Mouse (Mus musculus) E14TG2a.4 (cell line): Measurements from ENCODE around the gene Kansl1l.
"Not testable (repeated sequence)": the region's sequence is repeated elsewhere in the genome, so short reads cannot be mapped to it uniquely, and the experiment has no call there.

Source experiments
- H3K27me3 ChIP-seq: 2 replicates; pipeline ENCODE4 v1.6.1; 2014; ENCODE audit warnings: low read length, control low read depth; ENCODE audit not compliant: insufficient read depth
- H3K36me3 ChIP-seq: 2 replicates; pipeline ENCODE4 v1.6.1; 2014; ENCODE audit warnings: low read length, control low read depth; ENCODE audit not compliant: insufficient read depth
- H3K4me1 ChIP-seq: replicated peaks from 2 replicates; pipeline ENCODE4 v1.6.1; 2014; ENCODE audit warnings: low read depth, low read length, control low read depth
- H3K4me3 ChIP-seq: replicated peaks from 2 replicates; pipeline ENCODE4 v1.5.1; 2014; ENCODE audit warnings: mild to moderate bottlenecking, low read length
- H3K9me3 ChIP-seq: 2 replicates; pipeline ENCODE4 v1.6.1; 2014; ENCODE audit warnings: low read length, control low read depth
- CTCF ChIP-seq: conservative IDR thresholded peaks from 2 replicates; pipeline ENCODE4 v1.5.1; 2014; ENCODE audit warnings: low read length
- NANOG ChIP-seq: IDR thresholded peaks from 2 replicates; pipeline ENCODE4 v1.6.1; 2014; ENCODE audit warnings: borderline replicate concordance, low read length, mixed read lengths
- POU5F1 ChIP-seq: IDR thresholded peaks from 2 replicates; pipeline ENCODE4 v1.6.1; 2014; ENCODE audit warnings: low read length, borderline replicate concordance

Gene Kansl1l

GRCm38 (mm10) chr1:66712859-66713258 is 104.5 kb downstream of the Kansl1l start:
- TF ChIP-seq POU5F1 (no peak), NANOG (no peak), CTCF (no peak)
- Histone ChIP-seq H3K27me3 (no peaks in the 10 kb centered on the region), H3K36me3 (peaks cover 86% of the 10 kb centered on the region), H3K4me1 (peaks cover 3% of the 10 kb centered on the region; the same call in 1 of the 2 replicates), H3K4me3 (no peak overlapping the region), H3K9me3 (no peaks in the 10 kb centered on the region)

DNA sequence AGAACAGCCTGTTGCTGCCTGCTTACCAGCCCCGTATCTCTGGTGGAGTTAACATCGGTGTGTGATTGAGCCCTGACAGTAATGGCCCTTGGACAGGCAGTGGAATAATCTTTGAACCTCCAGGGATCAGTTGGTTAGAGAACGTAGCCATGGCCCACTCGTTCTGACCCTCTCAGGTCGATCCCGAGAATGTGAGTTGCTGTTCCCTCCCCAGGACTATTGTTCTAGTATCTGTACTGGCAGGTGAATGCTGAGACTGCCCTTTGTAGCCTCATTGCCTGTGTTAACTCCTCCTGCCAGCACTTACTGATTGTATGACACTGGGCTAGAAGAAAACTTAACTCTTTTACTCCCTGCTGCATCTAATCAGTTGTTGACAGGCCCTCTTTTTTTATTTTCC is 112.8 kb downstream of the Kansl1l start:
- H3K4me1 ChIP-seq = peaks cover 47% of the 10 kb centered on the region
- H3K36me3 ChIP-seq = peaks cover 58% of the 10 kb centered on the region
- no peaks in the 10 kb centered on the region for H3K27me3 ChIP-seq
- no peak overlapping the region for H3K4me3 ChIP-seq
- peaks cover 2% of the 10 kb centered on the region for H3K9me3 ChIP-seq
- TF ChIP-seq CTCF (no peak), POU5F1 (no peak), NANOG (no peak)

DNA sequence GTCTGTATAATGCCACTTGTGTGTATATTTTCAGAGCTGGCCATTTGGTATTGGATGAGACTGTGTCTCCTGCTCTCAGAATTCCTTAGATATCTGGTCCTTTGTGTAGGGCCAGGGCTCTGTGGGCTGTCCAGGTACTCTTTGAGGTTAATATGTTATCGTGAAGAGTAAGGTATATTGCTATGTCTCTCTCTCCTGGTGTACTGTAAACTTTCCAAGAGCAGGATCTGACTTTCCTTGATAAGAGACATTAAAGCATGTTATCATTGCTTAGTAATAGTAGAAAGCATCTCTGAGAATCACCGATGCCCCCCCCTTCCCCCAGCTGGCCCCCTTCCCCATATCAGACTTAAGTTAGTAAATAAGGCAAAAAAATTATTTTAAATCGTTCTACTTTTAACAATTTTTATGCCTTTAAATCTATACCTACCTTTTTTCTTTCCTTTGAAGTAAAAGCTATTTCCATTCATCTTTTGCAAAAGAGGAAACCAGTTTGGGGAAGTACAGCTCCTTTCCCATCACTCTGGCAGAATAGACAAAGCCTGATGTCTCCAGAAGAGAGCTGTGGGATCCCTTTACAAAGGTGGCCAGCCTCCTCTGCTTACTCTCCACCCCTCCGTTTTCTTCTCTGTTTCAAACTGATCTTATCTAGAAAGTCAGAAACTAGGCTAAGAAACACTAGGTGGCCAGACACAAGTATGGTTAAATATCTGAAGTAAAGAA is 114.6 kb downstream of the Kansl1l start:
- H3K36me3 ChIP-seq = peaks cover 42% of the 10 kb centered on the region
- TF ChIP-seq POU5F1 (no peak), NANOG (no peak), CTCF (no peak)
- H3K4me3 ChIP-seq = peak overlapping the region; percentile 93
- H3K4me1 ChIP-seq = peaks cover 44% of the 10 kb centered on the region
- peaks cover 18% of the 10 kb centered on the region for H3K9me3 ChIP-seq
- H3K27me3 ChIP-seq = no peaks in the 10 kb centered on the region

DNA sequence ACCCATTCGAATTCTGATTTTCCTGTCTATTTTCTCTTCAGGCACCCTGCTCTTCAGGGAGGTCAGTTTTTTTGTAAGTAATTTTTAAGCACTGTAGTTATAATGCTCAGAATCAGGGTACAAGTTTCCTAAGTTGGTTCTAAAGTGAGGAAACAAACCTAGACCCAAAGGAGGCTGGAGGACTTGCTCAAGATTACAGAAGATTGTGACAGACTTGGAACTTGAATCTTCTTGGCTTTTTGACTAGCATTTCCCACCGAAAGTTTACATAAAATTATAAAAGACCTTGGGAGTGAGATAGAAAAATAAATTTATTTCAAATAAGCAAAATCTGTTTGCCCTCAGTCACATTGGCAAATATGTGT is 115.8 kb downstream of the Kansl1l start:
- H3K4me1 ChIP-seq = peaks cover 40% of the 10 kb centered on the region
- peaks cover 30% of the 10 kb centered on the region for H3K36me3 ChIP-seq
- H3K9me3 ChIP-seq = peaks cover 18% of the 10 kb centered on the region
- H3K27me3 ChIP-seq = no peaks in the 10 kb centered on the region
- peak overlapping the region; percentile 93 for H3K4me3 ChIP-seq
- TF ChIP-seq NANOG (no peak), POU5F1 (no peak), CTCF (no peak)

- peaks cover 36% of the 10 kb centered on the region for H3K4me1 ChIP-seq
- no peak for TF ChIP-seq CTCF
- peak within 1 kb of the TSS; percentile 93 for H3K4me3 ChIP-seq
- H3K9me3 ChIP-seq = peaks cover 18% of the 10 kb centered on the region
- no peaks in the 10 kb centered on the region for H3K27me3 ChIP-seq
- H3K36me3 ChIP-seq = peaks cover 24% of the 10 kb centered on the region
Observed at GRCm38 (mm10) chr1:66700693-66701575, 116.4 kb downstream of the Kansl1l start, which contains the start of gene Rpe. TSS of gene Rpe (plus strand) at chr1:66700831.

DNA sequence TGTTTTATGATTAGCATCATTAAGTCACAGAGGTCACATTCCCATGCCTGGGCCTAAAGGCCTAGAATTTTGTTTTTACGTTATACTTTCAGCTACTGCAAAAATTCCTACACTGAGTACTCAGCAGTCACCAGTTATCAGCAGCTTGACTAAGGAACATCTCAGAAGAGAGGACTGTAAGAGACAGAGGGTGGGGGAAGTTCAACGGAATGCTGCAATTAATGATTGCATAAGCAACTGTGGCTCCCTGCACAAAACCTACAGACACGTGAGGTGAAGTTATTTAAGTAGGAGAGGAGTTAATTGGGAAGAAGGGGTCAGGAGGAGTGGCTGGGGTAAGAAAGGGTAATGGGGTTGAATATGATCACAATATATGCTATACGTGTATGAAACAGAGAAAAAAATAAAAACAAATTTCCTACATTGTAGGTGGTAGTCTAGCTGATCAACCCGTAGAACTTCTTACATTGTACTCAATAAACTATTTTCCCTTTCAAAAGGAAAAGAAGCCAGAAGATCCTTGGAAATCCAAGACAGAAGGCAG is 117.1 kb downstream of the Kansl1l start:
- TF ChIP-seq POU5F1 (no peak), NANOG (peak; percentile 73; the same call in 1 of the 2 replicates)
- peaks cover 33% of the 10 kb centered on the region for H3K4me1 ChIP-seq
- peaks cover 20% of the 10 kb centered on the region for H3K36me3 ChIP-seq
- H3K4me3 ChIP-seq = peak overlapping the region; percentile 93
- peaks cover 18% of the 10 kb centered on the region for H3K9me3 ChIP-seq
- no peaks in the 10 kb centered on the region for H3K27me3 ChIP-seq

- H3K4me1 ChIP-seq = peaks cover 29% of the 10 kb centered on the region
- H3K36me3 ChIP-seq = peaks cover 16% of the 10 kb centered on the region
- peaks cover 18% of the 10 kb centered on the region for H3K9me3 ChIP-seq
- H3K4me3 ChIP-seq, H3K27me3 ChIP-seq: not testable (repeated sequence)
Observed at GRCm38 (mm10) chr1:66699630-66700029, 117.7 kb downstream of the Kansl1l start.

DNA sequence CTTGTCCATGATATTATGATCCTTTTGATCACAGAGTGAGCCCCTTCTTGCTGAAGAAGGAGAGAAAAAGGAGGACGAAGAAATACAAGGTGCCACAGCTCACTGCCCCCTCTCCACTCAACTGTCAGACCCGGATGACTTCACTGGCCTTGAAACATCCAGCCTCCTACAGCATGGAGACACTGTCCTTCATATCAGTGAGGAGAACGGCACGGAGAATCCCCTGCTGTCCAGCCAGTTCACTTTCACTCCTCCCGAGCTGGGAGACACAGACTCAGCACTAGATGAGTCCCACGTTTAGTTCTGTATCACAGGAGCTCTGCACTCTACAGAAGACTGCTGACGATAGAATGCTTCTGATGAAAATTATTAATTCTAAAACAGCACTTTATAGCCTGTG is 122.1 kb downstream of the Kansl1l start:
- Histone ChIP-seq H3K4me1 (no peaks in the 10 kb centered on the region; the same call in 1 of the 2 replicates), H3K27me3 (no peaks in the 10 kb centered on the region), H3K36me3 (no peaks in the 10 kb centered on the region; the same call in 1 of the 2 replicates), H3K4me3 (no peak overlapping the region), H3K9me3 (peaks cover 18% of the 10 kb centered on the region)
- TF ChIP-seq CTCF = no peak
- no peak for TF ChIP-seq POU5F1
- TF ChIP-seq NANOG = no peak
